Mouse (Mus musculus): ENCODE data around the gene Zeb2. TPM values are rescaled to one million over a fixed set of nuclear protein-coding genes. Genes with fewer than 3 reads are reported as not detected.

Zeb2 gene
- 125 and 1,127 TPM in 2 replicates for polyA plus RNA-seq (2012; ENCODE audit: insufficient read depth, insufficient read length, low replicate concordance, missing spikeins)

DNA sequence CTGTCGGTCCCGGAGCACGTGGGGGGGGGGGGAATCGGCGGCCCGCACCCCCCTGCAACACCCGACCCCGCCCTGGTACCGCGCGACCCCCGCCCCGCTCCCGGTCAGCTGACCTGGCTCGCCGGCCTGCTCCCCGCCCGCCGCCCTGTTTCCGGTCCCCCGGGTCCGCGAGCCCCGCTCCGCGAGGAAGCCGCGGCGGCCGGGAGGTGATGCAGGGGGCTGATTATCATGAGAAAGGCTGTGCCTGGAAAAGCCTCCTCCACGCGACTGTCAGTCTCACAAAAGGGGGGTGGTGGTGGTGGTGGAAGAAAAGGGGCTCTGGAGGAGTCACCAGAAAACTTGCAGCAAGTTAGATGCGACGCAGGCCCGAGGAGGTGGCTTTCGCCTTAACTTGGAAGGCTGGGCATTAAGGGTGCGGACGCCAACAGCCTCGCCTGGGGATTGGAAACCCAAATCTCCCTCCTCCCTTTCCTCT, at the start of gene Zeb2:
Gene Zeb2 (minus strand): TSS at position 309 of the 475 bp plus-strand sequence.
- 0 out of 2 replicates have a peak, but pooled peaks have one; percentile 18 for TF ChIP-seq POLR2A (IDR thresholded peaks at IDR 0.05; ENCODE audit: insufficient read depth, low read depth, low read length)
- TF ChIP-seq CTCF (IDR thresholded peaks at IDR 0.05; ENCODE audit: insufficient read depth, low read depth, low read length): no peak
- H3K4me1 ChIP-seq (ENCODE audit: control insufficient read depth, insufficient read depth, low read length): peaks cover 2% of the 10 kb centered on the region; the same call in 1 of the 2 replicates
- peak within 1 kb of the TSS; percentile 75 for H3K4me3 ChIP-seq (ENCODE audit: insufficient read depth, low read depth, low read length)
- WGBS: 1% methylated on average over 39 of the region's 39 CpGs
- peak within 1 kb of the TSS; percentile 97 for H3K27ac ChIP-seq (ENCODE audit: insufficient read depth, low read depth, low read length)

GRCm38 (mm10) chr2:45158785-45159184, 41.6 kb upstream of the Zeb2 start:
- H3K27ac ChIP-seq (ENCODE audit: insufficient read depth, low read depth, low read length): no peak overlapping the region
- no peak for TF ChIP-seq POLR2A (IDR thresholded peaks at IDR 0.05; ENCODE audit: insufficient read depth, low read depth, low read length)
- no peak for TF ChIP-seq CTCF (IDR thresholded peaks at IDR 0.05; ENCODE audit: insufficient read depth, low read depth, low read length)
- no peak overlapping the region for H3K4me3 ChIP-seq (ENCODE audit: insufficient read depth, low read depth, low read length)
- 81% methylated on average over 5 of the region's 5 CpGs for WGBS
- H3K4me1 ChIP-seq (ENCODE audit: control insufficient read depth, insufficient read depth, low read length): no peaks in the 10 kb centered on the region

- no peak overlapping the region for H3K27ac ChIP-seq (ENCODE audit: insufficient read depth, low read depth, low read length)
- H3K4me1 ChIP-seq (ENCODE audit: control insufficient read depth, insufficient read depth, low read length): no peaks in the 10 kb centered on the region
- TF ChIP-seq POLR2A (IDR thresholded peaks at IDR 0.05; ENCODE audit: insufficient read depth, low read depth, low read length): no peak
- H3K4me3 ChIP-seq (ENCODE audit: insufficient read depth, low read depth, low read length): no peak overlapping the region
- WGBS: 37% methylated on average over 8 of the region's 8 CpGs
Observed at GRCm38 (mm10) chr2:45158351-45158782, 41.2 kb upstream of the Zeb2 start.

DNA sequence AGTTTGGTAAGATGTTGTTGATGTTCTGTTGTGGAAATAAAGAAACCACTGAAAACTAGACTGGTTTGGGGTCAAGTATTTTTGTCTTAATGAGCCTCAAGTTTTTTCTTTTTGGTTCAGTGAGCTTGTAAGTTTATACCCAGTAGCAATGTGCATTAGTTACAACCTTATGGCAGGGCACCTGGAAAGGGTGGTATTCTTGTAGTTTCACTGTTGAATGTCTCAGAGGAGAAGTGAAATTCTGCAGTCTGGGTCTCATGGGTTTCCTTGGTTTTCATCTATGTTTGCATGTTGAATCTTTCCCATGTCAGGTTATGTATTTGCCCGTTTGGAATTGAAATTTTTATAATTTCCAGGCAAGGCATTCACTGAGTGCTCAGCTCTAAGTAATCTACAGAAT, 36.1 kb upstream of the Zeb2 start:
- TF ChIP-seq CTCF (IDR thresholded peaks at IDR 0.05; ENCODE audit: insufficient read depth, low read depth, low read length) (no peak), POLR2A (IDR thresholded peaks at IDR 0.05; ENCODE audit: insufficient read depth, low read depth, low read length) (no peak)
- 76% methylated on average over 1 of the region's 1 CpGs for WGBS
- Histone ChIP-seq H3K27ac (ENCODE audit: insufficient read depth, low read depth, low read length) (no peak overlapping the region), H3K4me3 (ENCODE audit: insufficient read depth, low read depth, low read length) (no peak overlapping the region), H3K4me1 (ENCODE audit: control insufficient read depth, insufficient read depth, low read length) (no peaks in the 10 kb centered on the region)

- WGBS: 92% methylated on average over 1 of the region's 1 CpGs
- H3K27ac ChIP-seq (ENCODE audit: insufficient read depth, low read depth, low read length): no peak overlapping the region
- no peak for TF ChIP-seq CTCF (IDR thresholded peaks at IDR 0.05; ENCODE audit: insufficient read depth, low read depth, low read length)
- H3K4me3 ChIP-seq (ENCODE audit: insufficient read depth, low read depth, low read length): no peak overlapping the region
- H3K4me1 ChIP-seq (ENCODE audit: control insufficient read depth, insufficient read depth, low read length): no peaks in the 10 kb centered on the region
Observed at GRCm38 (mm10) chr2:45143162-45143561, 26.0 kb upstream of the Zeb2 start.

GRCm38 (mm10) chr2:45138906-45139305, 21.7 kb upstream of the Zeb2 start:
- Histone ChIP-seq H3K4me1 (ENCODE audit: control insufficient read depth, insufficient read depth, low read length) (no peaks in the 10 kb centered on the region), H3K27ac (ENCODE audit: insufficient read depth, low read depth, low read length) (no peak overlapping the region), H3K4me3 (ENCODE audit: insufficient read depth, low read depth, low read length) (no peak overlapping the region)
- WGBS: 91% methylated on average over 6 of the region's 6 CpGs
- TF ChIP-seq CTCF (IDR thresholded peaks at IDR 0.05; ENCODE audit: insufficient read depth, low read depth, low read length): no peak

GRCm38 (mm10) chr2:45136783-45137182, 19.6 kb upstream of the Zeb2 start:
- no peaks in the 10 kb centered on the region for H3K4me1 ChIP-seq (ENCODE audit: control insufficient read depth, insufficient read depth, low read length)
- 85% methylated on average over 2 of the region's 2 CpGs for WGBS
- no peak for TF ChIP-seq CTCF (IDR thresholded peaks at IDR 0.05; ENCODE audit: insufficient read depth, low read depth, low read length)
- TF ChIP-seq POLR2A (IDR thresholded peaks at IDR 0.05; ENCODE audit: insufficient read depth, low read depth, low read length): no peak
- no peak overlapping the region for H3K4me3 ChIP-seq (ENCODE audit: insufficient read depth, low read depth, low read length)
- no peak overlapping the region for H3K27ac ChIP-seq (ENCODE audit: insufficient read depth, low read depth, low read length)

GRCm38 (mm10) chr2:45133225-45133624, 16.0 kb upstream of the Zeb2 start:
- no peak overlapping the region for H3K4me3 ChIP-seq (ENCODE audit: insufficient read depth, low read depth, low read length)
- no peak overlapping the region for H3K27ac ChIP-seq (ENCODE audit: insufficient read depth, low read depth, low read length)
- TF ChIP-seq CTCF (IDR thresholded peaks at IDR 0.05; ENCODE audit: insufficient read depth, low read depth, low read length) (no peak), POLR2A (IDR thresholded peaks at IDR 0.05; ENCODE audit: insufficient read depth, low read depth, low read length) (no peak)
- 95% methylated on average over 4 of the region's 4 CpGs for WGBS
- H3K4me1 ChIP-seq (ENCODE audit: control insufficient read depth, insufficient read depth, low read length): no peaks in the 10 kb centered on the region

- Histone ChIP-seq H3K4me3 (ENCODE audit: insufficient read depth, low read depth, low read length) (no peak overlapping the region), H3K27ac (ENCODE audit: insufficient read depth, low read depth, low read length) (no peak overlapping the region), H3K4me1 (ENCODE audit: control insufficient read depth, insufficient read depth, low read length) (no peaks in the 10 kb centered on the region)
- 93% methylated on average over 4 of the region's 4 CpGs for WGBS
- TF ChIP-seq CTCF (IDR thresholded peaks at IDR 0.05; ENCODE audit: insufficient read depth, low read depth, low read length) (no peak), POLR2A (IDR thresholded peaks at IDR 0.05; ENCODE audit: insufficient read depth, low read depth, low read length) (no peak)
Observed at GRCm38 (mm10) chr2:45130461-45131156, 13.4 kb upstream of the Zeb2 start.

Measured in olfactory bulb, adult 2 months (tissue).